ENCODE assay signal across 6 mouse cellular contexts in the genomic region with DNA sequence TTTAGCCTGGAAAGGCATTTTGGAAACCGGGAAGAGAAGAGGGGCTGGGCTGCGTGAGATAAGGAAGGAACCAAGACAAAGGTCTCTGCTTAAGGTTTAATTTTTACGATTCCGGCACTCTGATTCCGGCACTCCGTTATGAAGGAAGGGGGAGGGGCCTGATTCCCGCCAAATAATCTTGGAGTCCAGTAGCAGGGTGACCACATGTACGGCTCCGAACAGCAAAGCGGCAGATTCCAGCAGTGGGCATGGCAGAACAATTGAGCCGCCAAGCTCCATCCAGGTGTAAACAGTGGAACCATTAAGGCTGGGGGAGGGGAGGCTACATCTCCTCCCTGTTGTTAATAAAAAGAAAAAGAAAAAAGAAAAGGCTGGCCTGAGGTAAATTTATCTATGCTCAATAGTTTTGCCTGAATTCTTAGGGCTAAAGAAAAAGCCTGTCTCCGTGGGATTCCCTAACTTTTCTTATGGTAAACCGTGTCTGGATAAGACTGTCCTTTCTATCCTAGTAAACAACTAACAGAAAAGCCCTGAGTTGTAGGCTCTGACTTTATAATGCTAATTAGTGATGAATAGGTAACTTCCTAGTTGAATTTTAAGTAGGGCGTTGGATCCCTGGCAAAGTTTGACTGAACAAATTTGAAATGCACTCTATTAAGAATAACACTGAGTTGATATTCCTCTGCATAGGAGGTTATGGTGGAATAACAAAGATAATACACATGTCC. TPM values are rescaled to one million over a fixed set of nuclear protein-coding genes. Genes with fewer than 3 reads are reported as not detected.
DNase-seq lines count a peak whose midpoint lies in the region; ATAC-seq lines count a peak whose summit lies in the region.
"Not testable (repeated sequence)": the region's sequence is repeated elsewhere in the genome, so short reads cannot be mapped to it uniquely, and the experiment has no call there.

No protein-coding gene starts in this region.

- H3K27me3 ChIP-seq in forebrain, embryonic 15.5 days = not testable (repeated sequence)

- not testable (repeated sequence) for H3K27ac ChIP-seq in forebrain, embryonic 15.5 days (replicated peaks)

- peak; percentile 83 for DNase-seq in R1 (ENCODE audit: low read depth, low spot score)
- peak; percentile 26 for DNase-seq in kidney, adult 11 months
- DNase-seq in kidney, adult 9 months = peak; percentile 59
- peak; percentile 22 for DNase-seq in kidney, postnatal 10 days
- peak; percentile 8 to 17 for DNase-seq in kidney, postnatal 4 days

- H3K4me3 ChIP-seq in forebrain, embryonic 15.5 days = not testable (repeated sequence)

- not testable (repeated sequence) for H3K9ac ChIP-seq in forebrain, embryonic 15.5 days (replicated peaks)

- ATAC-seq in forebrain, embryonic 15.5 days (replicated peaks) = not testable (repeated sequence)

- H3K9me3 ChIP-seq in forebrain, embryonic 15.5 days = not testable (repeated sequence)

- H3K36me3 ChIP-seq in forebrain, embryonic 15.5 days = not testable (repeated sequence)

- H3K4me2 ChIP-seq in forebrain, embryonic 15.5 days (replicated peaks) = 0 out of 2 replicates have a peak overlapping the region, but pooled peaks have one; percentile 5

- 32% methylated on average over 14 of the region's 14 CpGs for WGBS in forebrain, embryonic 15.5 days

- not testable (repeated sequence) for H3K4me1 ChIP-seq in forebrain, embryonic 15.5 days

RNA-seq across cellular contexts. Expression of a gene that starts 57.1 kb away (rescaled TPM):
- polyA plus RNA-seq in forebrain, embryonic 15.5 days (2015; fragmentation: Nextera tagmentation; extraction: Ambion mirVana) = 8.7 and 9.8 TPM in 2 replicates

Comparison
In these comparisons a context has a peak if more than half of its experiments do, and no peak if none do; other contexts are left out.
1. DNase-seq: peak in every context shown above with its lines; median percentile 83 in R1; 59 in kidney, adult 9 months; 26 in kidney, adult 11 months; 22 in kidney, postnatal 10 days; 12 in kidney, postnatal 4 days.